Mouse (Mus musculus) ovary, postnatal 14 days (tissue): ENCODE data around the gene Pwwp2b.
A peak's percentile ranks its signal among the peaks of the same experiment; 100 is the strongest.

Source experiments
- DNase-seq: peaks from one replicate; pipeline ENCODE4 v3.0.0; 2022; ENCODE audit warnings: low spot score

The Pwwp2b gene

GRCm38 (mm10) chr7:139224725-139225124, 23.6 kb upstream of the Pwwp2b start:
- DNase-seq = no peak

- no peak for DNase-seq
Measured at GRCm38 (mm10) chr7:139226416-139226815, 21.9 kb upstream of the Pwwp2b start.

- DNase-seq = no peak
Measured at GRCm38 (mm10) chr7:139228447-139229171, 19.7 kb upstream of the Pwwp2b start.

- no peak for DNase-seq
Measured at GRCm38 (mm10) chr7:139229837-139230236, 18.4 kb upstream of the Pwwp2b start.

- DNase-seq = no peak
Measured at GRCm38 (mm10) chr7:139230241-139230640, 18.0 kb upstream of the Pwwp2b start.

GRCm38 (mm10) chr7:139233714-139234113, 14.6 kb upstream of the Pwwp2b start:
- peak; percentile 90 for DNase-seq

GRCm38 (mm10) chr7:139234426-139235188, 13.7 kb upstream of the Pwwp2b start:
- peak; percentile 44 for DNase-seq

GRCm38 (mm10) chr7:139235651-139236358, 12.5 kb upstream of the Pwwp2b start:
- DNase-seq = no peak

GRCm38 (mm10) chr7:139239432-139239831, 8.8 kb upstream of the Pwwp2b start:
- DNase-seq = no peak

GRCm38 (mm10) chr7:139246086-139246485, 2.2 kb upstream of the Pwwp2b start:
- no peak for DNase-seq

GRCm38 (mm10) chr7:139246931-139247880, 1.1 kb upstream of the Pwwp2b start:
- peak; percentile 44 for DNase-seq

- no peak for DNase-seq
Measured at GRCm38 (mm10) chr7:139248615-139249405, 528 bp downstream of the Pwwp2b start.

GRCm38 (mm10) chr7:139249406-139250210, 1.3 kb downstream of the Pwwp2b start:
- DNase-seq = no peak

GRCm38 (mm10) chr7:139251881-139252301, 3.6 kb downstream of the Pwwp2b start:
- DNase-seq = peak; percentile 47

- DNase-seq = no peak
Measured at GRCm38 (mm10) chr7:139252566-139252965, 4.3 kb downstream of the Pwwp2b start.

- no peak for DNase-seq
Measured at GRCm38 (mm10) chr7:139252986-139253385, 4.7 kb downstream of the Pwwp2b start.

- no peak for DNase-seq
Measured at GRCm38 (mm10) chr7:139253462-139253861, 5.2 kb downstream of the Pwwp2b start.

GRCm38 (mm10) chr7:139254626-139255025, 6.3 kb downstream of the Pwwp2b start:
- no peak for DNase-seq

- DNase-seq = no peak
Measured at GRCm38 (mm10) chr7:139257752-139258542, 9.7 kb downstream of the Pwwp2b start.
